Mouse (Mus musculus) cerebellum, adult 9-11 months (tissue): ENCODE results near the gene Gpr132.

Source experiments
- DNase-seq: peaks from one replicate; pipeline ENCODE4 v3.0.0; 2022

The Gpr132 gene

GRCm38 (mm10) chr12:112868178-112869087 lies at the start of gene Gpr132:
Gene Gpr132, minus strand, starts transcription at chr12:112868228.
- DNase-seq: no peak

- DNase-seq: no peak
Observed at GRCm38 (mm10) chr12:112917486-112917885, 49.5 kb upstream of the Gpr132 start.

GRCm38 (mm10) chr12:112916698-112917400 lies 48.8 kb upstream of the Gpr132 start:
- no peak for DNase-seq

GRCm38 (mm10) chr12:112915587-112915986 lies 47.6 kb upstream of the Gpr132 start:
- no peak for DNase-seq

- DNase-seq: no peak
Observed at GRCm38 (mm10) chr12:112914527-112914926, 46.5 kb upstream of the Gpr132 start.

- DNase-seq: peak; percentile 57
Observed at GRCm38 (mm10) chr12:112912951-112913745, 45.1 kb upstream of the Gpr132 start.

GRCm38 (mm10) chr12:112911701-112912100 lies 43.7 kb upstream of the Gpr132 start:
- DNase-seq: no peak

GRCm38 (mm10) chr12:112908991-112909390 lies 41.0 kb upstream of the Gpr132 start:
- no peak for DNase-seq

- DNase-seq: no peak
Observed at GRCm38 (mm10) chr12:112905001-112905400, 37.0 kb upstream of the Gpr132 start.

- no peak for DNase-seq
Observed at GRCm38 (mm10) chr12:112903941-112904340, 35.9 kb upstream of the Gpr132 start.

- DNase-seq: no peak
Observed at GRCm38 (mm10) chr12:112900641-112901040, 32.6 kb upstream of the Gpr132 start.

GRCm38 (mm10) chr12:112898960-112899359 lies 30.9 kb upstream of the Gpr132 start:
- DNase-seq: no peak

GRCm38 (mm10) chr12:112898351-112898750 lies 30.3 kb upstream of the Gpr132 start:
- DNase-seq: no peak

- DNase-seq: no peak
Observed at GRCm38 (mm10) chr12:112897522-112898212, 29.6 kb upstream of the Gpr132 start.

- no peak for DNase-seq
Observed at GRCm38 (mm10) chr12:112894969-112895368, 26.9 kb upstream of the Gpr132 start.

GRCm38 (mm10) chr12:112894303-112894884 lies 26.4 kb upstream of the Gpr132 start:
- no peak for DNase-seq

- no peak for DNase-seq
Observed at GRCm38 (mm10) chr12:112885465-112885864, 17.4 kb upstream of the Gpr132 start.

GRCm38 (mm10) chr12:112881301-112881815 lies 13.3 kb upstream of the Gpr132 start:
- DNase-seq: no peak

GRCm38 (mm10) chr12:112880661-112881060 lies 12.6 kb upstream of the Gpr132 start:
- no peak for DNase-seq

GRCm38 (mm10) chr12:112879731-112880130 lies 11.7 kb upstream of the Gpr132 start:
- DNase-seq: no peak

GRCm38 (mm10) chr12:112877607-112878020 lies 9.6 kb upstream of the Gpr132 start:
- DNase-seq: no peak

GRCm38 (mm10) chr12:112877073-112877576 lies 9.1 kb upstream of the Gpr132 start:
- DNase-seq: no peak
